Mouse (Mus musculus) limb, embryonic 11.5 days (tissue): ENCODE results near the gene Zfp12. TPM values are rescaled to one million over a fixed set of nuclear protein-coding genes. Genes with fewer than 3 reads are reported as not detected.

ENCODE experiments used
- ATAC-seq: fragments of 200-750 bp; cut with Nextera tagmentation; 2 replicates; pipeline ENCODE4 v1.8.0; 2017; ENCODE audit warnings: low read depth; ENCODE audit not compliant: insufficient number of reproducible peaks, low FRiP score, low TSS enrichment
- DNase-seq: peaks from one replicate; pipeline ENCODE4 v3.0.0-alpha.2; 2015; ENCODE audit warnings: low spot score
- H3K27ac ChIP-seq: fragments of 300-500 bp; sonication (generic); replicated peaks from 2 replicates; pipeline ENCODE4 v1.5.1; 2014; ENCODE audit warnings: low read depth, mild to moderate bottlenecking, low read length
- H3K27me3 ChIP-seq: fragments of 300-500 bp; sonication (generic); 2 replicates; pipeline ENCODE4 v1.6.1; 2014; ENCODE audit warnings: mild to moderate bottlenecking, low read length, mixed read lengths; ENCODE audit not compliant: control insufficient read depth, insufficient read depth
- H3K36me3 ChIP-seq: fragments of 300-500 bp; sonication (generic); 2 replicates; pipeline ENCODE4 v1.6.1; 2014; ENCODE audit warnings: mild to moderate bottlenecking, low read length, moderate library complexity, mixed read lengths; ENCODE audit not compliant: control insufficient read depth, insufficient read depth
- H3K4me1 ChIP-seq: fragments of 300-500 bp; sonication (generic); 2 replicates; pipeline ENCODE4 v1.6.1; 2014; ENCODE audit warnings: low read length, mixed read lengths; ENCODE audit not compliant: control insufficient read depth, insufficient read depth
- H3K4me2 ChIP-seq: fragments of 300-500 bp; sonication (generic); 2 replicates; pipeline ENCODE4 v1.6.1; 2014; ENCODE audit warnings: low read depth, mild to moderate bottlenecking, moderate library complexity; ENCODE audit not compliant: severe bottlenecking
- H3K4me3 ChIP-seq: fragments of 300-500 bp; sonication (generic); 2 replicates; pipeline ENCODE4 v1.5.1; 2014; ENCODE audit warnings: low read depth, low read length
- H3K9ac ChIP-seq: fragments of 300-500 bp; sonication (generic); 2 replicates; pipeline ENCODE4 v1.6.1; 2014; ENCODE audit warnings: mild to moderate bottlenecking, low read length
- H3K9me3 ChIP-seq: fragments of 300-500 bp; sonication (generic); 2 replicates; pipeline ENCODE4 v1.6.1; 2016; ENCODE audit warnings: low read length; ENCODE audit not compliant: control insufficient read depth
- WGBS: fragments of 180-500 bp; shearing (Covaris S2); extraction: QIAGEN DNeasy Blood & Tissue Kit; methylation state at CpG from one replicate; pipeline ENCODE4 v1.1.7; 2014; 5-methylcytosine and 5-hydroxymethylcytosine counted together
- polyA plus RNA-seq: library from polyadenylated mRNA; unstranded; fragments of >200 nt; fragmentation: Nextera tagmentation; extraction: Ambion mirVana; gene quantifications from 2 replicates; pipeline ENCODE4 v1.2.1, GENCODE M21; 2014

Zfp12 gene
- polyA plus RNA-seq, 1 experiment from 2014 or later, result 20.8 TPM

- no peak for ATAC-seq
- H3K36me3 ChIP-seq, result no peaks in the 10 kb centered on the region
- peaks cover 17% of the 10 kb centered on the region for H3K4me1 ChIP-seq
- H3K4me3 ChIP-seq, result peak overlapping the region; percentile 19
- H3K9ac ChIP-seq, result peak overlapping the region; percentile 37; the same call in 1 of the 2 replicates
- under 1% methylated on average over 48 of the region's 48 CpGs for WGBS
- H3K27me3 ChIP-seq, result peaks cover 63% of the 10 kb centered on the region
- peaks cover 2% of the 10 kb centered on the region; the same call in 1 of the 2 replicates for H3K9me3 ChIP-seq
- DNase-seq, result no peak
- H3K27ac ChIP-seq, result no peak overlapping the region
- H3K4me2 ChIP-seq, result peak overlapping the region; percentile 55
These were observed 52.9 kb downstream of the Zfp12 start for GRCm38 (mm10) chr5:143287774-143288328.

- Histone ChIP-seq H3K4me1 (peaks cover 17% of the 10 kb centered on the region), H3K36me3 (no peaks in the 10 kb centered on the region), H3K4me2 (peak overlapping the region; percentile 55), H3K9me3 (peaks cover 2% of the 10 kb centered on the region; the same call in 1 of the 2 replicates), H3K9ac (no peak overlapping the region; the same call in 1 of the 2 replicates), H3K4me3 (peak overlapping the region; percentile 19), H3K27ac (no peak overlapping the region), H3K27me3 (peaks cover 69% of the 10 kb centered on the region)
- 10% methylated on average over 9 of the region's 9 CpGs for WGBS
- no peak for ATAC-seq
- DNase-seq, result peak; percentile 59
These were observed 53.5 kb downstream of the Zfp12 start for GRCm38 (mm10) chr5:143288378-143288911.

GRCm38 (mm10) chr5:143289299-143289698 lies 54.3 kb downstream of the Zfp12 start:
- Histone ChIP-seq H3K27ac (no peak overlapping the region), H3K4me2 (no peak overlapping the region), H3K9me3 (peaks cover 2% of the 10 kb centered on the region; the same call in 1 of the 2 replicates), H3K9ac (no peak overlapping the region), H3K27me3 (peaks cover 77% of the 10 kb centered on the region), H3K4me3 (no peak overlapping the region), H3K4me1 (peaks cover 17% of the 10 kb centered on the region), H3K36me3 (no peaks in the 10 kb centered on the region)
- DNase-seq (no peak), ATAC-seq (no peak)
- 78% methylated on average over 9 of the region's 9 CpGs for WGBS

- H3K9me3 ChIP-seq, result peaks cover 2% of the 10 kb centered on the region; the same call in 1 of the 2 replicates
- H3K4me3 ChIP-seq, result peak overlapping the region; percentile 44
- DNase-seq (peak; percentile 41), ATAC-seq (no peak)
- H3K36me3 ChIP-seq, result no peaks in the 10 kb centered on the region
- no peak overlapping the region for H3K27ac ChIP-seq
- peak overlapping the region; percentile 92 for H3K4me2 ChIP-seq
- H3K27me3 ChIP-seq, result peaks cover 63% of the 10 kb centered on the region
- H3K9ac ChIP-seq, result peak overlapping the region; percentile 47
- WGBS, result 3% methylated on average over 18 of the region's 19 CpGs
- peaks cover 14% of the 10 kb centered on the region for H3K4me1 ChIP-seq
These were observed 57.9 kb downstream of the Zfp12 start for GRCm38 (mm10) chr5:143292879-143293278.

- H3K4me3 ChIP-seq, result peak within 1 kb of the TSS; percentile 44
- peaks cover 10% of the 10 kb centered on the region for H3K4me1 ChIP-seq
- peaks cover 2% of the 10 kb centered on the region; the same call in 1 of the 2 replicates for H3K9me3 ChIP-seq
- no peak within 1 kb of the TSS for H3K27ac ChIP-seq
- 6% methylated on average over 28 of the region's 38 CpGs for WGBS
- H3K9ac ChIP-seq, result peak within 1 kb of the TSS; percentile 47
- DNase-seq, result peak; percentile 43
- peaks cover 58% of the 10 kb centered on the region for H3K27me3 ChIP-seq
- ATAC-seq, result no peak
- peak within 1 kb of the TSS; percentile 92 for H3K4me2 ChIP-seq
- H3K36me3 ChIP-seq, result no peaks in the 10 kb centered on the region
These were observed 58.4 kb downstream of the Zfp12 start, which contains the start of gene Zfp853 for GRCm38 (mm10) chr5:143293404-143293803. Gene Zfp853, minus strand, starts transcription at chr5:143293623.

GRCm38 (mm10) chr5:143294862-143295261 lies 59.9 kb downstream of the Zfp12 start:
- ATAC-seq (no peak), DNase-seq (no peak)
- H3K36me3 ChIP-seq, result no peaks in the 10 kb centered on the region
- no peaks in the 10 kb centered on the region for H3K9me3 ChIP-seq
- WGBS, result 84% methylated on average over 3 of the region's 3 CpGs
- 0 out of 2 replicates have a peak, but pooled peaks cover 5% of the 10 kb centered on the region for H3K4me1 ChIP-seq
- H3K4me2 ChIP-seq, result no peak overlapping the region
- no peak overlapping the region for H3K4me3 ChIP-seq
- no peak overlapping the region for H3K27ac ChIP-seq
- H3K9ac ChIP-seq, result no peak overlapping the region
- peaks cover 44% of the 10 kb centered on the region for H3K27me3 ChIP-seq

- WGBS, result 92% methylated on average over 2 of the region's 2 CpGs
- Histone ChIP-seq H3K4me2 (no peak overlapping the region), H3K36me3 (peaks cover 2% of the 10 kb centered on the region; the same call in 1 of the 2 replicates), H3K9me3 (no peaks in the 10 kb centered on the region), H3K4me3 (no peak overlapping the region), H3K27ac (no peak overlapping the region), H3K4me1 (0 out of 2 replicates have a peak, but pooled peaks cover 5% of the 10 kb centered on the region), H3K27me3 (peaks cover 40% of the 10 kb centered on the region), H3K9ac (no peak overlapping the region)
- ATAC-seq, result no peak
- DNase-seq, result no peak
These were observed 60.4 kb downstream of the Zfp12 start for GRCm38 (mm10) chr5:143295330-143295729.

GRCm38 (mm10) chr5:143297986-143298385 lies 63.0 kb downstream of the Zfp12 start:
- Histone ChIP-seq H3K9me3 (no peaks in the 10 kb centered on the region), H3K36me3 (peaks cover 15% of the 10 kb centered on the region), H3K4me1 (no peaks in the 10 kb centered on the region), H3K4me3 (no peak overlapping the region), H3K4me2 (no peak overlapping the region), H3K27me3 (peaks cover 17% of the 10 kb centered on the region), H3K27ac (no peak overlapping the region), H3K9ac (no peak overlapping the region)
- WGBS, result 92% methylated on average over 9 of the region's 9 CpGs
- no peak for DNase-seq
- no peak for ATAC-seq
